Mouse (Mus musculus): ENCODE results near the gene Dpp6. TPM values are rescaled to one million over a fixed set of nuclear protein-coding genes. Genes with fewer than 3 reads are reported as not detected.

Dpp6 gene
- total RNA-seq, 2 experiments from 2014 or later, result 4.3 to 5.5 TPM

GRCm38 (mm10) chr5:27767948-27768347 lies 950.9 kb downstream of the Dpp6 start:
- no peak for DNase-seq

All from gastrocnemius, postnatal 10 days (tissue).